In the genomic region with DNA sequence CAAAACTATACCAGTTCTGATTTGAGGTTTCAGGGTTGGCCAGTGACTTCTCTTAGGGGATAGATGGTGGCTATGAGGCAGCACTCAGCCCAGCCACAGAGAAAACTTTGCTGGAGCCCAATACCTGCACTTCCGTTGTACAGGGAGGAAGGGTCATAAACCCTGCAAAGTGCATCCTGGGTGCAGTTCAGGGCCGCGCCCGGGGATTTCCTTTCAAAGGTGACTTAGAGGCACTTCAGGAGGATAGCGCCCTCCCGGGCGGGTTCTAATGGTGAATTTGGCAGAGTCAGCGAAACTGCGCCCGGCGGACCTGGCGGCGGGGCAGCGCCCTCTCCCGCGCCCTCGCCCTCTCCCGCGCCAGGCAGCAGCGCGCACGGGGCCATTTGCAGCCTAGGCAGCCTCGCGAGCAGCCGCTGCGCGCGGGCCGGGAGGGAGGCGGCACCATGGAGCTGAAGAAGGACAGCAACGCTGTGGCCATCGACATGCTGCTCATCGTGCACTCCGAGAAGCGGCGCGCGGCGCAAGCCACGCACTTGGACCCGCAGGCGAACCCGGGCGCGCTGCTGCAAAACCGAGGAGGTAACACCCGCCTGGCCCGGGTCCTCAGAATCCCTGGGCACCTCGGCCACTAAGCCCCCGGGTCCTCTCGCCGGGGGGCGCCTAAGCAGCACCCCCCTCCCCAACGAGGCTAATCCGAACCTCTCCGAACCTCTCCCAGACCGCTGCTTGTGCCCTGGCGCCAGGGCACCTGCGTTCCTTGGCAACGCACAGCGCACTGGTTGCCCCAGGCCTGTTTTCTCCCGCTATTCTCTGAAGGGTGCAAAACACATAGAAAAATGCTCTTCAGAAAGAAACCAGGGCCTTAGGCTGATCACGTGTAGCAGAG, we compare ENCODE assay signal across 8 mouse cellular contexts. TPM values are rescaled to one million over a fixed set of nuclear protein-coding genes. Genes with fewer than 3 reads are reported as not detected.
DNase-seq lines count a peak whose midpoint lies in the region; ATAC-seq and TF ChIP-seq lines count a peak whose summit lies in the region.

Gene Ky, plus strand, starts transcription at position 51 of the 886 bp plus-strand sequence.

- H3K27me3 ChIP-seq in forebrain, embryonic 11.5 days (ENCODE audit: control insufficient read depth, insufficient read depth, low read length) = peaks cover 17% of the 10 kb centered on the region
- peaks cover 42% of the 10 kb centered on the region for H3K27me3 ChIP-seq in limb, embryonic 15.5 days
- H3K27me3 ChIP-seq in thymus, adult 2 months (ENCODE audit: control insufficient read depth, insufficient read depth, low read length) = no peaks in the 10 kb centered on the region

- H3K4me2 ChIP-seq in forebrain, embryonic 11.5 days (ENCODE audit: low read depth, low read length, severe bottlenecking) = peak within 1 kb of the TSS; percentile 86
- peak within 1 kb of the TSS; percentile 86 for H3K4me2 ChIP-seq in limb, embryonic 15.5 days

- peak within 1 kb of the TSS; percentile 38 for H3K4me3 ChIP-seq in forebrain, embryonic 11.5 days (ENCODE audit: low read depth, low read length)
- H3K4me3 ChIP-seq in limb, embryonic 15.5 days = peak within 1 kb of the TSS; percentile 38
- H3K4me3 ChIP-seq in thymus, adult 2 months (ENCODE audit: control insufficient read depth, insufficient read depth, low read length) = no peak within 1 kb of the TSS

- DNase-seq in frontal cortex, postnatal 25 days (ENCODE audit: low spot score in 2 of 2) = no peak
- DNase-seq in adrenal gland, postnatal 25 days = peak; percentile 50
- DNase-seq in forebrain, embryonic 11.5 days (ENCODE audit: low spot score) = peak; percentile 61
- DNase-seq in heart, postnatal 14 days = peak; percentile 59 to 60
- DNase-seq in skeletal muscle tissue, adult 2 months (ENCODE audit: low read depth, low spot score) = peak; percentile 94
- no peak for DNase-seq in thymus, adult 2 months

- no peaks in the 10 kb centered on the region for H3K9me3 ChIP-seq in forebrain, embryonic 11.5 days (ENCODE audit: control insufficient read depth, low read length)
- no peaks in the 10 kb centered on the region for H3K9me3 ChIP-seq in limb, embryonic 15.5 days

- ATAC-seq in frontal cortex, adult (ENCODE audit: low TSS enrichment) = peak; percentile 92
- ATAC-seq in forebrain, embryonic 11.5 days (replicated peaks; ENCODE audit: low FRiP score) = no peak
- no peak for ATAC-seq in limb, embryonic 15.5 days (ENCODE audit: insufficient number of reproducible peaks, low FRiP score, low TSS enrichment, low read depth)

- TF ChIP-seq POLR2A in thymus, adult 2 months (IDR thresholded peaks at IDR 0.05; ENCODE audit: control insufficient read depth, extremely low read depth, insufficient read depth, low read length, poor library complexity) = no peak

- H3K27ac ChIP-seq in forebrain, embryonic 11.5 days (ENCODE audit: low read depth, low read length) = no peak within 1 kb of the TSS
- no peak within 1 kb of the TSS for H3K27ac ChIP-seq in limb, embryonic 15.5 days
- H3K27ac ChIP-seq in thymus, adult 2 months (ENCODE audit: control insufficient read depth, insufficient read depth, low read length) = no peak within 1 kb of the TSS

- H3K9ac ChIP-seq in forebrain, embryonic 11.5 days (ENCODE audit: low read length) = peak within 1 kb of the TSS; percentile 54
- no peak within 1 kb of the TSS for H3K9ac ChIP-seq in limb, embryonic 15.5 days

- TF ChIP-seq CTCF in thymus, adult 2 months (IDR thresholded peaks at IDR 0.05; ENCODE audit: borderline replicate concordance, control insufficient read depth, extremely low read depth, insufficient read depth, low read length, poor library complexity) = no peak

- H3K36me3 ChIP-seq in forebrain, embryonic 11.5 days (ENCODE audit: control insufficient read depth, insufficient read depth, low read length) = no peaks in the 10 kb centered on the region
- H3K36me3 ChIP-seq in limb, embryonic 15.5 days = no peaks in the 10 kb centered on the region
- no peaks in the 10 kb centered on the region for H3K36me3 ChIP-seq in thymus, adult 2 months (ENCODE audit: control insufficient read depth, insufficient read depth, low read length)

- WGBS in forebrain, embryonic 11.5 days = 1% methylated on average over 60 of the region's 63 CpGs
- 1% methylated on average over 63 of the region's 63 CpGs for WGBS in limb, embryonic 15.5 days
- WGBS in thymus, adult 2 months = 8% methylated on average over 63 of the region's 63 CpGs

- intact Hi-C loops in heart, postnatal 14 days (cut with DNase I) = no loop called here

- peaks cover 5% of the 10 kb centered on the region; the same call in 1 of the 2 replicates for H3K4me1 ChIP-seq in forebrain, embryonic 11.5 days (replicated peaks; ENCODE audit: control insufficient read depth, insufficient read depth, low read length)
- H3K4me1 ChIP-seq in limb, embryonic 15.5 days = peaks cover 11% of the 10 kb centered on the region
- H3K4me1 ChIP-seq in thymus, adult 2 months (replicated peaks; ENCODE audit: control insufficient read depth, insufficient read depth, low read length) = no peaks in the 10 kb centered on the region

RNA-seq across cellular contexts. Expression of gene Ky, which starts in this region (rescaled TPM):
- 1.1 TPM in 1 of 2 replicates, not detected in the other for total RNA-seq in adrenal gland, postnatal 25 days (2021)
- 0.08 and 0.32 TPM in 2 replicates for polyA plus RNA-seq in forebrain, embryonic 11.5 days (2014; fragmentation: Nextera tagmentation; extraction: Ambion mirVana)
- total RNA-seq in heart, postnatal 14 days (2021) = 10 to 100 TPM; 29.2 to 32.2 TPM
- 0.54 and 1.5 TPM in 2 replicates for polyA plus RNA-seq in limb, embryonic 15.5 days (2015; fragmentation: Nextera tagmentation; extraction: Ambion mirVana)
- polyA plus RNA-seq in thymus, adult 2 months (2012; rRNA removed) = 0.65 and 0.89 TPM in 2 replicates

Comparison
In these comparisons a context has a peak if more than half of its experiments do, and no peak if none do; other contexts are left out.
1. RNA of gene Ky (total RNA-seq): 29.2 to 32.2 TPM in heart, postnatal 14 days; 1.1 TPM in adrenal gland, postnatal 25 days; every median in the first group is over 10 times any median in the second.
2. Peak in DNase-seq, H3K4me3 ChIP-seq, H3K9ac ChIP-seq and H3K4me2 ChIP-seq in forebrain, embryonic 11.5 days; RNA of the gene not detected or under 1 TPM.
3. DNase-seq: peak in adrenal gland, postnatal 25 days (single experiment), heart, postnatal 14 days (2 of 2) and skeletal muscle tissue, adult 2 months (single experiment); none in frontal cortex, postnatal 25 days (0 of 2) and thymus, adult 2 months (single experiment).